Mouse (Mus musculus) CH12.LX (cell line): ENCODE results near the gene Dpy19l3. TPM values are rescaled to one million over a fixed set of nuclear protein-coding genes. Genes with fewer than 3 reads are reported as not detected.

Experiments
- DNase-seq: peaks from one replicate; pipeline ENCODE4 v3.0.0-alpha.2; 2013; ENCODE audit errors: extremely low read depth
- H3K27ac ChIP-seq: 2 replicates; pipeline ENCODE4 v1.5.1; 2012; ENCODE audit warnings: low read depth, mild to moderate bottlenecking, control low read depth, moderate library complexity; ENCODE audit not compliant: insufficient read depth
- H3K27me3 ChIP-seq: replicated peaks from 2 replicates; pipeline ENCODE3; 2012; ENCODE audit warnings: inconsistent platforms
- H3K36me3 ChIP-seq, 2 experiments: replicated peaks in 1 of 2; 2 replicates each; pipeline versions ENCODE3 to v1.6.1; 2012; ENCODE audit warnings: inconsistent platforms in 1 of 2, low read length in 1 of 2, mild to moderate bottlenecking in 1 of 2, mixed read lengths in 1 of 2, moderate library complexity in 1 of 2; ENCODE audit not compliant: control insufficient read depth in 1 of 2, insufficient read depth in 1 of 2
- H3K4me1 ChIP-seq, 2 experiments: 2 replicates each; pipeline ENCODE4 v1.6.1; 2012; ENCODE audit warnings: inconsistent platforms in 1 of 2, moderate library complexity in 1 of 2; ENCODE audit not compliant: insufficient read depth in 2 of 2, control insufficient read depth in 1 of 2
- H3K4me2 ChIP-seq: 2 replicates; pipeline ENCODE4 v1.6.1; 2012; ENCODE audit warnings: low read depth, mild to moderate bottlenecking, control low read depth; ENCODE audit not compliant: poor library complexity, insufficient read depth, severe bottlenecking
- H3K4me3 ChIP-seq, 3 experiments: fragments of 150-350 bp in 1 of 3; sonication (generic) in 1 of 3; replicated peaks in 1 of 3; 2 replicates each; pipeline versions ENCODE3 to v1.5.1; 2011 to 2012; ENCODE audit warnings: low read depth in 2 of 3, low read length in 2 of 3, mild to moderate bottlenecking in 2 of 3, moderate library complexity in 2 of 3, control low read depth in 1 of 3, improper control_type of control experiment in 1 of 3, inconsistent platforms in 1 of 3, mixed read lengths in 1 of 3; ENCODE audit not compliant: poor library complexity in 1 of 3
- H3K79me2 ChIP-seq: replicated peaks from 2 replicates; pipeline ENCODE4 v1.6.1; 2012; ENCODE audit warnings: mild to moderate bottlenecking, moderate library complexity; ENCODE audit not compliant: control insufficient read depth, poor library complexity, insufficient read depth, severe bottlenecking; ENCODE audit errors: extremely low read depth
- H3K9ac ChIP-seq: 2 replicates; pipeline ENCODE4 v1.6.1; 2012; ENCODE audit warnings: low read depth, mild to moderate bottlenecking, control low read depth, moderate library complexity; ENCODE audit not compliant: insufficient read depth
- H3K9me3 ChIP-seq: replicated peaks from 2 replicates; pipeline ENCODE3; 2012; ENCODE audit warnings: low read length, inconsistent platforms, mixed read lengths
- BHLHE40 ChIP-seq: IDR thresholded peaks from 2 replicates; pipeline ENCODE4 v1.6.1; 2011; ENCODE audit warnings: mild to moderate bottlenecking, low read depth, low read length, improper control_type of control experiment
- CHD2 ChIP-seq: IDR thresholded peaks from 2 replicates; pipeline ENCODE4 v1.6.1; 2011; ENCODE audit warnings: low read length, improper control_type of control experiment
- CTCF ChIP-seq, 2 experiments: IDR thresholded peaks in 1 of 2; conservative IDR thresholded peaks in 1 of 2; 2 replicates each; pipeline ENCODE4 v1.5.1; 2011 to 2012; ENCODE audit warnings: low read depth in 2 of 2, low read length in 2 of 2, improper control_type of control experiment in 1 of 2, inconsistent platforms in 1 of 2, mild to moderate bottlenecking in 1 of 2, moderate library complexity in 1 of 2
- EP300 ChIP-seq: IDR thresholded peaks from 2 replicates; pipeline ENCODE4 v1.6.1; 2011; ENCODE audit warnings: low read length, improper control_type of control experiment
- ETS1 ChIP-seq: conservative IDR thresholded peaks from 2 replicates; pipeline ENCODE4 v1.6.1; 2012; ENCODE audit warnings: low read depth, mild to moderate bottlenecking, inconsistent platforms, low read length, improper control_type of control experiment, moderate library complexity
- GABPA ChIP-seq: IDR thresholded peaks from 2 replicates; pipeline ENCODE4 v1.6.1; 2012; ENCODE audit warnings: low read depth, low read length, improper control_type of control experiment, inconsistent platforms; ENCODE audit not compliant: insufficient replicate concordance
- IRF4 ChIP-seq: IDR thresholded peaks from 2 replicates; pipeline ENCODE4 v1.6.1; 2014; ENCODE audit warnings: low read depth, mild to moderate bottlenecking, inconsistent platforms, low read length, improper control_type of control experiment
- JUN ChIP-seq: IDR thresholded peaks from 2 replicates; pipeline ENCODE4 v1.6.1; 2011; ENCODE audit warnings: low read depth, mild to moderate bottlenecking, low read length, improper control_type of control experiment, moderate library complexity; ENCODE audit not compliant: insufficient read depth
- KAT2A ChIP-seq: IDR thresholded peaks from 2 replicates; pipeline ENCODE4 v1.6.1; 2012; ENCODE audit warnings: low read length, improper control_type of control experiment, inconsistent platforms; ENCODE audit not compliant: insufficient replicate concordance
- MAX ChIP-seq: IDR thresholded peaks from 2 replicates; pipeline ENCODE4 v1.6.1; 2011; ENCODE audit warnings: low read length, improper control_type of control experiment
- MEF2A ChIP-seq: IDR thresholded peaks from 2 replicates; pipeline ENCODE4 v1.6.1; 2014; ENCODE audit warnings: low read depth, mild to moderate bottlenecking, inconsistent platforms, low read length, improper control_type of control experiment, borderline replicate concordance
- NRF1 ChIP-seq: IDR thresholded peaks from 2 replicates; pipeline ENCODE4 v1.6.1; 2014; ENCODE audit warnings: low read depth, mild to moderate bottlenecking, inconsistent platforms, low read length, improper control_type of control experiment, moderate library complexity
- POLR2A ChIP-seq: IDR thresholded peaks from 2 replicates; pipeline ENCODE4 v1.6.1; 2011; ENCODE audit warnings: low read depth, mild to moderate bottlenecking, improper control_type of control experiment, low read length
- POLR2AphosphoS2 ChIP-seq: IDR thresholded peaks from 2 replicates; pipeline ENCODE4 v1.6.1; 2011; ENCODE audit warnings: low read depth, low read length, improper control_type of control experiment
- RAD21 ChIP-seq: IDR thresholded peaks from 2 replicates; pipeline ENCODE4 v1.6.1; 2011; ENCODE audit warnings: low read depth, mild to moderate bottlenecking, low read length, improper control_type of control experiment, moderate library complexity
- RCOR1 ChIP-seq: conservative IDR thresholded peaks from 2 replicates; pipeline ENCODE4 v1.6.1; 2012; ENCODE audit warnings: low read depth, mild to moderate bottlenecking, inconsistent platforms, low read length, improper control_type of control experiment
- SIN3A ChIP-seq: IDR thresholded peaks from 2 replicates; pipeline ENCODE4 v1.6.1; 2012; ENCODE audit warnings: low read length, improper control_type of control experiment, inconsistent platforms
- SMC3 ChIP-seq: IDR thresholded peaks from 2 replicates; pipeline ENCODE4 v1.6.1; 2011; ENCODE audit warnings: low read depth, low read length, improper control_type of control experiment
- TBP ChIP-seq: conservative IDR thresholded peaks from 2 replicates; pipeline ENCODE4 v1.6.1; 2011; ENCODE audit warnings: low read depth, low read length, improper control_type of control experiment
- TCF12 ChIP-seq: IDR thresholded peaks from 2 replicates; pipeline ENCODE4 v1.6.1; 2014; ENCODE audit warnings: low read depth, mild to moderate bottlenecking, inconsistent platforms, low read length, improper control_type of control experiment
- UBTF ChIP-seq: IDR thresholded peaks from 2 replicates; pipeline ENCODE4 v1.6.1; 2012; ENCODE audit warnings: low read depth, mild to moderate bottlenecking, inconsistent platforms, low read length, improper control_type of control experiment, moderate library complexity
- USF1 ChIP-seq: IDR thresholded peaks from 2 replicates; pipeline ENCODE4 v1.6.1; 2014; ENCODE audit warnings: low read depth, mild to moderate bottlenecking, inconsistent platforms, low read length, improper control_type of control experiment
- USF2 ChIP-seq: conservative IDR thresholded peaks from 2 replicates; pipeline ENCODE4 v1.6.1; 2011; ENCODE audit warnings: low read depth, low read length, improper control_type of control experiment
- ZC3H11A ChIP-seq: IDR thresholded peaks from 2 replicates; pipeline ENCODE4 v1.6.1; 2012; ENCODE audit warnings: low read depth, mild to moderate bottlenecking, inconsistent platforms, low read length, improper control_type of control experiment
- ZMIZ1 ChIP-seq: IDR thresholded peaks from 2 replicates; pipeline ENCODE4 v1.6.1; 2012; ENCODE audit warnings: low read depth, mild to moderate bottlenecking, inconsistent platforms, low read length, improper control_type of control experiment
- ZNF384 ChIP-seq: IDR thresholded peaks from 2 replicates; pipeline ENCODE4 v1.6.1; 2012; ENCODE audit warnings: low read depth, low read length, improper control_type of control experiment, inconsistent platforms
- dilution Hi-C: fragments of 300-500 bp; cut with MboI; formaldehyde crosslinking; loops from 2 replicates; pipeline ENCODE4 v1.14.3; 2020; ENCODE audit warnings: low sequenced_read_pairs; ENCODE audit not compliant: extremely low pct_unique_long_range_greater_than_20kb, extremely low pct_ligation_motif_present
- in situ Hi-C: fragments of 300-500 bp; cut with MboI; formaldehyde crosslinking; loops from 3 replicates; pipeline ENCODE4 v1.14.3; 2019; ENCODE audit warnings: low sequenced_read_pairs, low pct_ligation_motif_present, low pct_unique_long_range_greater_than_20kb, mixed read lengths
- polyA plus RNA-seq: library from polyadenylated mRNA; unstranded; fragments of >175 nt; gene quantifications from 2 replicates; pipeline ENCODE4 v1.2.1, GENCODE M21; 2012; ENCODE audit warnings: low read depth; ENCODE audit not compliant: insufficient read length
- total RNA-seq, 2 experiments: library from RNA; depleted of rRNA; stranded (reverse); fragments of 300-350 nt in 1 of 2; fragments of >200 nt in 1 of 2; gene quantifications; 2 replicates each; pipeline ENCODE4 v1.2.3; 2012 to 2014

Dpy19l3 gene
- total and polyA plus RNA-seq, 3 experiments, result 5.0 to 18.3 (median 5.5) TPM

DNA sequence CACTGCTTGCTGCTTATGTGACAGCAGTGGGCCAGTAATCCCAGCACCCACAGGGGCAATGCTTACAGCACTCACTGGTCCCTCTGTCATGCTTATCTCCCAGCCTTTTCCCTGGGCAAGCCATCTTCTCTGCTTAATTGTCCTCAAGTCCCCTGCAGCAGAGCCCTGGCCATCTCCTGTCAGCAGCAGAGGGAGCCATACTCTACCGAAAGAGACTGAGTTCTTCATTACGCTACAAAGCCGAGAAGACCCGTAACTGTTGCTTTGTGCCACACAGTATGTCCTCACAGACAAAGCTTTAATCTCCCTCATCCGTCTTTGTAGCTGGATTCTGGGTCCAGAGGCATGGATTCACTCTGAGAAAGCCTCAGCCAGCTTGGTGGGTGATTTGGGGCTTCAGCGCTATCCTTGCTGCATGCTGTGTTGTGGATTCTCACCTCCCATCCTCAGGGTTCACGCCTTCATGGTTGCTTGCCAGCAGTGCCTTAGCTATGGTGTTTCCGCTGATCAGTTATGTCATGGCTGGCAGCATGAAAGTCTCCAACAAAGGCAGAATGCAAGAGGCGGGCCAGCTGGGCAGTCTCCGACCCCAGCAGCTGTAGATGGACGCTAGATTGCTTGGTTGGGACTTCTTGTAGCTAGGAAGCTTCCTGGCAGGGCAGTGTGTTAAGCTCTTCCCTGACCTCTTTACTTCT is 103.4 kb downstream of the Dpy19l3 start:
- Histone ChIP-seq H3K27me3 (peaks cover 14% of the 10 kb centered on the region), H3K4me1 (peaks cover 5 to 20% of the 10 kb centered on the region in 2 experiments), H3K9me3 (peaks cover 10% of the 10 kb centered on the region), H3K36me3 (no peaks in the 10 kb centered on the region), H3K9ac (no peak overlapping the region), H3K4me3 (no peak overlapping the region), H3K27ac (no peak overlapping the region), H3K4me2 (no peak overlapping the region), H3K79me2 (peaks cover 9% of the 10 kb centered on the region)
- TF ChIP-seq MEF2A, result no peak
- peak; percentile 46 for TF ChIP-seq RAD21
- TF ChIP-seq SMC3, result peak; percentile 21
- TF ChIP-seq ZNF384, result no peak
- no peak for TF ChIP-seq GABPA
- TF ChIP-seq CTCF (conservative IDR thresholded peaks at IDR 0.05 in 1 of 2, IDR thresholded peaks at IDR 0.05 in 1 of 2; ENCODE audit: low read depth in 2 of 2, low read length in 2 of 2), result peak in 1 of 2 experiments; percentile 51; a peak in 3 of 4 replicates
- TF ChIP-seq ZMIZ1, result no peak
- TF ChIP-seq UBTF, result no peak
- TF ChIP-seq NRF1, result no peak
- no peak for TF ChIP-seq ZC3H11A
- TF ChIP-seq POLR2A, result no peak
- no peak for TF ChIP-seq USF2
- no peak for TF ChIP-seq ETS1
- no peak for TF ChIP-seq RCOR1
- TF ChIP-seq TBP, result no peak
- no peak for TF ChIP-seq MAX
- no peak for TF ChIP-seq BHLHE40
- no peak for TF ChIP-seq KAT2A
- no peak for TF ChIP-seq SIN3A
- no peak for TF ChIP-seq POLR2AphosphoS2
- TF ChIP-seq TCF12, result no peak
- TF ChIP-seq CHD2, result no peak
- no peak for TF ChIP-seq IRF4
- no peak for TF ChIP-seq JUN
- no peak for TF ChIP-seq EP300
- TF ChIP-seq USF1, result no peak
- dilution Hi-C loops, result no loop called here
- no peak for DNase-seq
- in situ Hi-C loops, result loop anchor here (25.0 kb wide), 1 partner anchor 1711 kb away; no protein-coding TSS in a partner anchor
